Comparison of ENCODE assay signal across 8 mouse cellular contexts in the genomic region with DNA sequence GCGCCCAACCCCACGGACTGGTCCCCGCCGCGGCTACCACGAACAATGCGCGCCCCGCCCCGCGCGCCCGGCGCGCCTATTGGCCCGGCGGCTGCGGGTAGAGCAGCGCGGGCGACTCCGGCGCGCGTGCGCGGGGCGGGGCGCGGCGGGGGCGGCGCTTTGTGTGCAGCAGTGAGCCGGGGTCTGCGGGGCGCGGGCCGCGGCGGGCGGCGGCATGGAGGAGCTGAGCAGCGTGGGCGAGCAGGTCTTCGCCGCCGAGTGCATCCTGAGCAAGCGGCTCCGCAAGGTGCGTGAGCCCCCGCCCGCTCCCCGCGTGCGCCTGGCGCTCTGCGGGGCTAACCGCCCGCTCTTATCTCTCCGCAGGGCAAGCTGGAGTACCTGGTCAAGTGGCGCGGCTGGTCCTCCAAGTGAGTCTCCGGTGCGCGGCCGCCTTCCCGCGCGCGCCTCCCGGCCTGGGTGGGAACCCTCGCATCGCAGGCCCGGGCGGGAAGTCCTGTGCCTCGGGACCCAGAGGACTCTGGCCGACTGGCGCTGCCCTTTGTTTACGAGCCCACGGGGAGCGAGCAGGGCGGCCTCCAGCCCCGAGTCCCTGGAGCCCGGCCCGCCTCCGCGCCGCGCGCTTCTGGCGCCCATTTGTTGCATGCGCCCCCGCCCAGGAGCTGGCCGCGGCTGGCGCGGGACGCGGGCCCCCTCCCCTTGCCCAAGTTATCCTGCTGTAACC. TPM values are rescaled to one million over a fixed set of nuclear protein-coding genes. Genes with fewer than 3 reads are reported as not detected.
DNase-seq lines count a peak whose midpoint lies in the region; ATAC-seq lines count a peak whose summit lies in the region.

A gene (plus strand): TSS at position 68 of the 721 bp plus-strand sequence.

- H3K36me3 ChIP-seq in hindbrain, embryonic 12.5 days = peaks cover 21% of the 10 kb centered on the region

- H3K4me3 ChIP-seq in hindbrain, embryonic 12.5 days = peak within 1 kb of the TSS; percentile 97

- H3K27ac ChIP-seq in hindbrain, embryonic 12.5 days = peak within 1 kb of the TSS; percentile 94

- peak; percentile 90 for DNase-seq in NIH3T3 (ENCODE audit: low read depth)
- DNase-seq in cerebellum, adult 9-10 months = peak; percentile 76
- peak; percentile 58 to 63 for DNase-seq in frontal cortex, postnatal 25 days (ENCODE audit: low spot score in 2 of 2)
- peak; percentile 83 to 86 for DNase-seq in layer of hippocampus, postnatal 36 days
- peak; percentile 88 for DNase-seq in lung, postnatal 14 days
- DNase-seq in retina, embryonic 14.5 days (ENCODE audit: low spot score) = peak; percentile 91
- peak; percentile 94 for DNase-seq in thymus, postnatal 4 days

- ATAC-seq in hindbrain, embryonic 12.5 days (ENCODE audit: low FRiP score) = peak; percentile 88

- H3K9ac ChIP-seq in hindbrain, embryonic 12.5 days = peak within 1 kb of the TSS; percentile 98

- peaks cover 44% of the 10 kb centered on the region for H3K4me1 ChIP-seq in hindbrain, embryonic 12.5 days

- under 1% methylated on average over 95 of the region's 99 CpGs for WGBS in hindbrain, embryonic 12.5 days

- peak within 1 kb of the TSS; percentile 96 for H3K4me2 ChIP-seq in hindbrain, embryonic 12.5 days (replicated peaks)

- H3K27me3 ChIP-seq in hindbrain, embryonic 12.5 days = peaks cover 14% of the 10 kb centered on the region

- H3K9me3 ChIP-seq in hindbrain, embryonic 12.5 days (replicated peaks) = no peaks in the 10 kb centered on the region

RNA-seq across cellular contexts. Expression of the gene that starts here (rescaled TPM):
- 60.5 and 62.5 TPM in 2 replicates for polyA plus RNA-seq in hindbrain, embryonic 12.5 days (2016; fragmentation: Nextera tagmentation; extraction: Ambion mirVana)
- total RNA-seq in layer of hippocampus, postnatal 36 days (2021) = 1 to 10 TPM; 4.0 to 4.4 TPM

Comparison
In these comparisons a context has a peak if more than half of its experiments do, and no peak if none do; other contexts are left out.
1. Peak in every context shown above with its lines: DNase-seq, ATAC-seq, H3K4me3 ChIP-seq and H3K27ac ChIP-seq.